Mouse (Mus musculus): ENCODE data around the gene B3gnt7. TPM values are rescaled to one million over a fixed set of nuclear protein-coding genes. Genes with fewer than 3 reads are reported as not detected.

The B3gnt7 gene
- polyA plus RNA-seq (2015; fragmentation: Nextera tagmentation; extraction: Ambion mirVana) = 3.7 and 5.0 TPM in 2 replicates

DNA sequence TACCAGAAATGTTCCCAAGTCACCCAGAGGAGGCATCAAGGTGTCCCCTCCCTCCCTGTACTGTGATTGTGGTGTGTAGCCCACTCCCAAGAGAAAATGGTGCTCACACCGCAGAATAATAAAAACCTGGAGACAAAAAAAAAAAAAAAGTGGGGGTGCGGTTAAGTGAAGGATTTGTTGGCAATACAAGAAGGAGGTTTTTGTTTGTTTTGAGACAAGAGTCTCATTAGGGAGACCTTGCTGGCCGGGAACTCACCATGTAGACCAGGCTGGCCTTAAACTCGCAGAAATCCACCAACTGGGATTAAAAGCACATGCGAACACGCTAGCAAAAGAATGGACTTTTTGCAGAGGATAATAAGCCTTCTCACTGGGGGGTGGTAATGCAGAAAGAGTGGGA, at the start of gene B3gnt7:
Gene B3gnt7, plus strand, starts transcription at position 301 of the 400 bp plus-strand sequence.
- H3K9ac ChIP-seq = peak within 1 kb of the TSS; percentile 80
- WGBS = 23% methylated on average over 6 of the region's 6 CpGs
- peaks cover 79% of the 10 kb centered on the region for H3K27me3 ChIP-seq
- 0 out of 2 replicates have a peak within 1 kb of the TSS, but pooled peaks have one; percentile 8 for H3K27ac ChIP-seq
- peak within 1 kb of the TSS; percentile 98 for H3K4me2 ChIP-seq
- H3K4me1 ChIP-seq (replicated peaks) = peaks cover 19% of the 10 kb centered on the region
- H3K36me3 ChIP-seq = no peaks in the 10 kb centered on the region
- no peaks in the 10 kb centered on the region for H3K9me3 ChIP-seq
- ATAC-seq (ENCODE audit: low FRiP score) = no peak
- peak within 1 kb of the TSS; percentile 67 for H3K4me3 ChIP-seq

GRCm38 (mm10) chr1:86253410-86253809, 49.2 kb upstream of the B3gnt7 start:
- Histone ChIP-seq H3K4me2 (no peak overlapping the region), H3K4me1 (replicated peaks) (no peaks in the 10 kb centered on the region), H3K9ac (no peak overlapping the region), H3K27ac (no peak overlapping the region), H3K27me3 (no peaks in the 10 kb centered on the region), H3K36me3 (peaks cover 49% of the 10 kb centered on the region), H3K9me3 (no peaks in the 10 kb centered on the region), H3K4me3 (no peak overlapping the region)
- WGBS = 89% methylated on average over 8 of the region's 8 CpGs
- no peak for ATAC-seq (ENCODE audit: low FRiP score)

GRCm38 (mm10) chr1:86256311-86256710, 46.3 kb upstream of the B3gnt7 start:
- peaks cover 31% of the 10 kb centered on the region for H3K36me3 ChIP-seq
- no peaks in the 10 kb centered on the region for H3K4me1 ChIP-seq (replicated peaks)
- H3K9me3 ChIP-seq = no peaks in the 10 kb centered on the region
- no peak overlapping the region for H3K4me3 ChIP-seq
- no peak overlapping the region for H3K9ac ChIP-seq
- H3K27ac ChIP-seq = no peak overlapping the region
- H3K27me3 ChIP-seq = no peaks in the 10 kb centered on the region
- WGBS = 71% methylated on average over 4 of the region's 4 CpGs
- H3K4me2 ChIP-seq = no peak overlapping the region
- ATAC-seq (ENCODE audit: low FRiP score) = no peak

GRCm38 (mm10) chr1:86257228-86257627, 45.4 kb upstream of the B3gnt7 start:
- Histone ChIP-seq H3K9me3 (no peaks in the 10 kb centered on the region), H3K4me1 (replicated peaks) (no peaks in the 10 kb centered on the region), H3K27me3 (no peaks in the 10 kb centered on the region), H3K9ac (no peak overlapping the region), H3K4me2 (no peak overlapping the region), H3K36me3 (peaks cover 31% of the 10 kb centered on the region), H3K27ac (no peak overlapping the region), H3K4me3 (no peak overlapping the region)
- ATAC-seq (ENCODE audit: low FRiP score) = no peak
- 86% methylated on average over 8 of the region's 8 CpGs for WGBS

DNA sequence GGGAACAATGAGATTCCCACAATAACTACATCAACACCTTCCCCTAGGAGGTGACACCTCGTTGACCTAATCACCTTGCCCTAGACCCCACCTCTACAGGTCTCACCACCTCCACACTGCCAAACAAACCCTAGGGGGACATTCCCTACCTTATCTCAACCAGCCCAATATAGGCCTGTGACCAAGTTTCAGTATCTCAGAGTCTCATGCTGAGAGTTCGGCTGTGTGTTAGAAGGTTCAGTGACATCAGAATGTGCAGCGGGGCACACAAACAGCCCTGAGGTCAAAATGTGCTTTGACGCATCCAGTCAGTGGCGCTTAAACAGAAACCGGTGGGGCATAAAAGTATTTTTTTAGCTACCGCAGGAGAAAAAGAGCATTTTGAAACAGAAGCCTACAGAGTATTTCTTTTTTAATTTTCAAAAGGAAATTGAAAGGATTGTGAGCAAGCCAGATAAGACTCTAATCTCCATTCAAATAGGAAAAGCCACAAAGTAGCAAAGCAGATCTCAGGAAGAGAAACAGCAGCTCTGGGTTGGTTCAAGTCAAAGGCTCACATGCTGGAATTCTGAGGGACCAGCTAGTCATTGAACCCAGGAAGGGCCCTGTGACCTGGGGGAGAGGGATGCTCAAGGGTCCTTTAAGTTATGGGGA, 44.3 kb upstream of the B3gnt7 start:
- WGBS = 79% methylated on average over 7 of the region's 7 CpGs
- Histone ChIP-seq H3K9me3 (no peaks in the 10 kb centered on the region), H3K27ac (no peak overlapping the region), H3K4me3 (no peak overlapping the region), H3K4me2 (no peak overlapping the region), H3K27me3 (no peaks in the 10 kb centered on the region), H3K9ac (no peak overlapping the region), H3K4me1 (replicated peaks) (0 out of 2 replicates have a peak, but pooled peaks cover 1% of the 10 kb centered on the region), H3K36me3 (peaks cover 30% of the 10 kb centered on the region)
- no peak for ATAC-seq (ENCODE audit: low FRiP score)

- Histone ChIP-seq H3K4me1 (replicated peaks) (0 out of 2 replicates have a peak, but pooled peaks cover 3% of the 10 kb centered on the region), H3K27me3 (no peaks in the 10 kb centered on the region), H3K4me3 (no peak overlapping the region), H3K9me3 (no peaks in the 10 kb centered on the region), H3K36me3 (no peaks in the 10 kb centered on the region; the same call in 1 of the 2 replicates), H3K9ac (no peak overlapping the region), H3K4me2 (no peak overlapping the region), H3K27ac (no peak overlapping the region)
- WGBS = 69% methylated on average over 7 of the region's 7 CpGs
- no peak for ATAC-seq (ENCODE audit: low FRiP score)
These were observed 38.9 kb upstream of the B3gnt7 start for GRCm38 (mm10) chr1:86263564-86264339.

- WGBS = 76% methylated on average over 3 of the region's 3 CpGs
These were observed 37.6 kb upstream of the B3gnt7 start for GRCm38 (mm10) chr1:86265060-86265459.

DNA sequence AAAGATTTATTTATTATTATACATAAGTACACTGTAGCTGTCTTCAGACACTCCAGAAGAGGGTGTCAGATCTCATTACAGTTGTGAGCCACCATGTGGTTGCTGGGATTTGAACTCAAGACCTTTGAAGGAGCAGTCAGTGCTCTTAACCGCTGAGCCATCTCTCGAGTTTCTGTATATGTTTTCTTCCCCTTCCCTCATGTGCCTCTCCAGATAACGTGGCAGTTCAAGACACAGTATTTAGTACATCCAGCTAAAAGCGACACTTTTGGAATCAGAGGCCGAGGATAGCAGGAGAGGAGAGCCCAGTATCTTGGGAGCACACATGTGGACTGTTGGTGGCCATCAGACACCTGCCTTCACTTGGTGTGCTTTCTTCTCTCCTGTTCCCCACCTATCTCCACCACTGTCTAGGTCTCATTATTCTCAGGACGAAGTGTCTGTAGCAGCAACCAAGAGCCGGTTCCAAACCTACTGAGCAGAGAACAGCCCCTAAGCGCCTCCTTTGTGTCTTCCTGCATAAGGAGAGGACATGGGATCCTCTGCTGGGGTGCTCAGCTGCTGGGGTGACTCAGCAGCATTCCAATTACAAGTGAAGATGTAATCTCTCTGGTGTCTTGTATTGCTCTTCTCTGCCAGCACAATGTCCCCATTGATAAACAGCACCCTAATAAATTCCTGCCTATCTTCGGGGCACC, 34.0 kb upstream of the B3gnt7 start:
- no peak for ATAC-seq (ENCODE audit: low FRiP score)
- 87% methylated on average over 9 of the region's 9 CpGs for WGBS

More at GRCm38 (mm10) chr1:86265060-86265459, 37.6 kb upstream of the B3gnt7 start:
- H3K4me3 ChIP-seq = no peak overlapping the region
- no peak overlapping the region for H3K9ac ChIP-seq
- H3K27me3 ChIP-seq = no peaks in the 10 kb centered on the region
- no peak overlapping the region for H3K27ac ChIP-seq
- H3K9me3 ChIP-seq = no peaks in the 10 kb centered on the region
- 0 out of 2 replicates have a peak, but pooled peaks cover 3% of the 10 kb centered on the region for H3K4me1 ChIP-seq (replicated peaks)
- H3K4me2 ChIP-seq = no peak overlapping the region
- no peak for ATAC-seq (ENCODE audit: low FRiP score)
- H3K36me3 ChIP-seq = no peaks in the 10 kb centered on the region

DNA sequence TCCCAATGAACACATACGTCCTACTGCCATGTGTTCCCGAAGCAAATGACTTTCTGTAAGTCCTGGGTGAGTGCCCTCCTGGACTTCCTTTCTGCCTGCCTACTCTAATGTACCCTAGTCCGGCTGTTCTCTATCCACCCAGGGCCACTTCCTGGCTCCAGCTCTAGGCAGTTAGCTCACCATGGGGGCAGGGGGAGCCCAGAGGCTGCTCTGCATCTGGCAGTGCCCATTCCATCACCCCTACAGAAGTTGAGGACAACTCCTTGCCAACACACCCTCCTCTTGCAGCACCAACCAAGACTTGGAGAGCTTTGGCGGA, 33.5 kb upstream of the B3gnt7 start:
- no peaks in the 10 kb centered on the region for H3K4me1 ChIP-seq (replicated peaks)
- H3K9ac ChIP-seq = no peak overlapping the region
- no peaks in the 10 kb centered on the region for H3K36me3 ChIP-seq
- H3K27me3 ChIP-seq = no peaks in the 10 kb centered on the region
- H3K4me3 ChIP-seq = no peak overlapping the region
- H3K4me2 ChIP-seq = no peak overlapping the region
- no peak overlapping the region for H3K27ac ChIP-seq
- no peak for ATAC-seq (ENCODE audit: low FRiP score)
- no peaks in the 10 kb centered on the region for H3K9me3 ChIP-seq
- 78% methylated on average over 4 of the region's 4 CpGs for WGBS

More for the DNA sequence above, 34.0 kb upstream of the B3gnt7 start:
- H3K27me3 ChIP-seq = no peaks in the 10 kb centered on the region
- H3K9ac ChIP-seq = no peak overlapping the region
- H3K4me2 ChIP-seq = no peak overlapping the region
- no peaks in the 10 kb centered on the region for H3K36me3 ChIP-seq
- H3K27ac ChIP-seq = no peak overlapping the region
- no peaks in the 10 kb centered on the region for H3K9me3 ChIP-seq
- H3K4me1 ChIP-seq (replicated peaks) = no peaks in the 10 kb centered on the region
- H3K4me3 ChIP-seq = no peak overlapping the region

DNA sequence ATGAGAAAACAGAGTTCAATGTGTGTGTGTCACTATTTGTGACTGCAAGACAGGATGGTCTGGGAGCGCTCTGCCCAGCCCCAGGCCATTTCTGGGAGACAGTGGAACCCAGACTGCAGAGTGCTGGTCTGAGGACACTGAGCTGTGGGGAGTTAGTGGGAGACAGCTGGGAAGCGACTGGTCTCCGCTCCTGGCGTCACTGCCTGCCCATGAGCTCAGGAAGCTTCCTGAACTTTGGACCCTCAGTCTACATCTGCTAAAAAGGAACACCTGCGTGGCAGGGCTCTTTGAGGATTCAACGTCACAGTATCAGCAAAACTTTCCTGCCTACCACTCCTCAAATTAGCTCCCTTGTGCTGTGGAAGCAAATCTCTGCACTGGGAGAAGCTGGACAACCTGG, 30.9 kb upstream of the B3gnt7 start:
- H3K36me3 ChIP-seq = no peaks in the 10 kb centered on the region
- 84% methylated on average over 6 of the region's 6 CpGs for WGBS
- no peaks in the 10 kb centered on the region for H3K4me1 ChIP-seq (replicated peaks)
- H3K9ac ChIP-seq = no peak overlapping the region
- H3K4me3 ChIP-seq = no peak overlapping the region
- no peaks in the 10 kb centered on the region for H3K27me3 ChIP-seq
- H3K27ac ChIP-seq = no peak overlapping the region
- no peak for ATAC-seq (ENCODE audit: low FRiP score)
- no peak overlapping the region for H3K4me2 ChIP-seq
- no peaks in the 10 kb centered on the region for H3K9me3 ChIP-seq

- WGBS = 86% methylated on average over 5 of the region's 5 CpGs
- H3K27ac ChIP-seq = no peak overlapping the region
These were observed 25.6 kb upstream of the B3gnt7 start for GRCm38 (mm10) chr1:86277055-86277454.

GRCm38 (mm10) chr1:86281781-86282536, 20.7 kb upstream of the B3gnt7 start:
- ATAC-seq (ENCODE audit: low FRiP score) = no peak
- Histone ChIP-seq H3K9ac (no peak overlapping the region), H3K4me2 (no peak overlapping the region), H3K4me3 (no peak overlapping the region), H3K4me1 (replicated peaks) (no peaks in the 10 kb centered on the region), H3K27me3 (no peaks in the 10 kb centered on the region), H3K36me3 (no peaks in the 10 kb centered on the region), H3K9me3 (no peaks in the 10 kb centered on the region), H3K27ac (no peak overlapping the region)
- WGBS = 92% methylated on average over 11 of the region's 11 CpGs

More at GRCm38 (mm10) chr1:86277055-86277454, 25.6 kb upstream of the B3gnt7 start:
- Histone ChIP-seq H3K4me2 (no peak overlapping the region), H3K4me3 (no peak overlapping the region), H3K27me3 (no peaks in the 10 kb centered on the region), H3K36me3 (no peaks in the 10 kb centered on the region), H3K9me3 (no peaks in the 10 kb centered on the region), H3K9ac (no peak overlapping the region), H3K4me1 (replicated peaks) (no peaks in the 10 kb centered on the region)
- no peak for ATAC-seq (ENCODE audit: low FRiP score)

All from hindbrain, embryonic 13.5 days (tissue).